Mouse (Mus musculus) heart, adult 2 months (tissue): Measurements from ENCODE around the gene St8sia1. TPM values are rescaled to one million over a fixed set of nuclear protein-coding genes. Genes with fewer than 3 reads are reported as not detected.

Experiments
- DNase-seq, 2 experiments: peaks; one replicate each; pipeline ENCODE4 v3.0.0; 2021
- H3K27ac ChIP-seq: fragments of 200-600 bp; 2 replicates; pipeline ENCODE4 v1.8.1; 2022
- H3K27me3 ChIP-seq: fragments of 200-500 bp; 2 replicates; pipeline ENCODE4 v1.6.1; 2012; ENCODE audit warnings: mild to moderate bottlenecking, low read length, inconsistent platforms, mixed read lengths; ENCODE audit not compliant: control insufficient read depth, insufficient read depth
- H3K36me3 ChIP-seq: fragments of 200-500 bp; 2 replicates; pipeline ENCODE4 v1.6.1; 2012; ENCODE audit warnings: low read length, inconsistent platforms; ENCODE audit not compliant: control insufficient read depth, insufficient read depth
- H3K4me1 ChIP-seq: fragments of 200-500 bp; 2 replicates; pipeline ENCODE4 v1.6.1; 2011; ENCODE audit warnings: low read length; ENCODE audit not compliant: control insufficient read depth, insufficient read depth
- H3K4me3 ChIP-seq: fragments of 200-600 bp; 2 replicates; pipeline ENCODE4 v1.8.1; 2022
- H3K79me2 ChIP-seq: fragments of 200-500 bp; replicated peaks from 2 replicates; pipeline ENCODE4 v1.6.1; 2012; ENCODE audit warnings: mild to moderate bottlenecking, inconsistent platforms, low read length, moderate library complexity, mixed read lengths; ENCODE audit not compliant: control insufficient read depth, insufficient read depth
- H3K9ac ChIP-seq: fragments of 200-500 bp; 2 replicates; pipeline ENCODE4 v1.6.1; 2012; ENCODE audit warnings: low read depth, mild to moderate bottlenecking, control low read depth, inconsistent platforms, low read length, mixed read lengths
- CTCF ChIP-seq: fragments of 200-600 bp; IDR thresholded peaks from 2 replicates; pipeline ENCODE4 v1.8.1; 2022; ENCODE audit warnings: antibody characterized with exemption, mild to moderate bottlenecking, moderate library complexity
- EP300 ChIP-seq: fragments of 200-500 bp; IDR thresholded peaks from 2 replicates; pipeline ENCODE4 v1.6.1; 2011; ENCODE audit warnings: low read depth, low read length, control low read depth; ENCODE audit not compliant: insufficient read depth
- POLR2A ChIP-seq: fragments of 200-500 bp; IDR thresholded peaks from 2 replicates; pipeline ENCODE4 v1.6.1; 2011; ENCODE audit warnings: mild to moderate bottlenecking, low read depth, low read length, control low read depth; ENCODE audit not compliant: insufficient read depth
- WGBS: fragments of 180-500 bp; shearing (Covaris S2); methylation state at CpG from one replicate; pipeline ENCODE4 v1.1.7; 2018; 5-methylcytosine and 5-hydroxymethylcytosine counted together
- intact Hi-C: fragments of 180-260 bp; cut with DNase I; formaldehyde crosslinking; loops from one replicate; pipeline ENCODE4 v1.15.1; 2025
- polyA plus RNA-seq: library from polyadenylated mRNA; depleted of rRNA; stranded (reverse); fragments of >200 nt; gene quantifications from 2 replicates; pipeline ENCODE4 v1.2.3, GENCODE M21; 2012
- total RNA-seq, 2 experiments: library from RNA; stranded (reverse); gene quantifications; 2 replicates each; pipeline ENCODE4 v1.2.3; 2021

St8sia1 gene
- total and polyA plus RNA-seq, 3 experiments: 0.10 to 0.11 (median 0.10) TPM

- WGBS: 82% methylated on average over 11 of the region's 11 CpGs
- no peaks in the 10 kb centered on the region for H3K79me2 ChIP-seq
- no peaks in the 10 kb centered on the region for H3K27me3 ChIP-seq
- H3K9ac ChIP-seq: no peak overlapping the region
- intact Hi-C loops: no loop called here
- H3K4me3 ChIP-seq: no peak overlapping the region
- H3K36me3 ChIP-seq: no peaks in the 10 kb centered on the region
- H3K4me1 ChIP-seq: no peaks in the 10 kb centered on the region
- no peak for DNase-seq
- no peak overlapping the region for H3K27ac ChIP-seq
- TF ChIP-seq POLR2A: no peak
- TF ChIP-seq CTCF: no peak
- TF ChIP-seq EP300: no peak
Observed at GRCm38 (mm10) chr6:142941596-142942381, 22.5 kb downstream of the St8sia1 start.

- H3K79me2 ChIP-seq: no peaks in the 10 kb centered on the region
- no peaks in the 10 kb centered on the region for H3K27me3 ChIP-seq
- H3K27ac ChIP-seq: no peak overlapping the region
- H3K9ac ChIP-seq: no peak overlapping the region
- no peaks in the 10 kb centered on the region for H3K4me1 ChIP-seq
- no peak overlapping the region for H3K4me3 ChIP-seq
- DNase-seq: no peak
- WGBS: 83% methylated on average over 8 of the region's 8 CpGs
- intact Hi-C loops: no loop called here
- TF ChIP-seq EP300 (no peak), POLR2A (no peak), CTCF (no peak)
- no peaks in the 10 kb centered on the region for H3K36me3 ChIP-seq
Observed at GRCm38 (mm10) chr6:142941078-142941477, 23.2 kb downstream of the St8sia1 start.

GRCm38 (mm10) chr6:142938549-142939345, 25.5 kb downstream of the St8sia1 start:
- DNase-seq: no peak
- no peaks in the 10 kb centered on the region for H3K79me2 ChIP-seq

GRCm38 (mm10) chr6:142938074-142938473, 26.2 kb downstream of the St8sia1 start:
- no peak overlapping the region for H3K27ac ChIP-seq
- DNase-seq: no peak
- no peak overlapping the region for H3K9ac ChIP-seq
- no peaks in the 10 kb centered on the region for H3K4me1 ChIP-seq
- H3K36me3 ChIP-seq: no peaks in the 10 kb centered on the region
- TF ChIP-seq EP300 (no peak), CTCF (no peak), POLR2A (no peak)
- no peaks in the 10 kb centered on the region for H3K27me3 ChIP-seq
- no peaks in the 10 kb centered on the region for H3K79me2 ChIP-seq
- intact Hi-C loops: no loop called here
- H3K4me3 ChIP-seq: no peak overlapping the region

More at GRCm38 (mm10) chr6:142938549-142939345, 25.5 kb downstream of the St8sia1 start:
- TF ChIP-seq EP300: no peak
- TF ChIP-seq CTCF: no peak
- no peak for TF ChIP-seq POLR2A
- Histone ChIP-seq H3K27me3 (no peaks in the 10 kb centered on the region), H3K36me3 (no peaks in the 10 kb centered on the region), H3K27ac (no peak overlapping the region), H3K9ac (no peak overlapping the region), H3K4me1 (no peaks in the 10 kb centered on the region), H3K4me3 (no peak overlapping the region)
- intact Hi-C loops: no loop called here
- WGBS: 59% methylated on average over 9 of the region's 9 CpGs

GRCm38 (mm10) chr6:142932582-142932981, 31.7 kb downstream of the St8sia1 start:
- DNase-seq: no peak
- 57% methylated on average over 6 of the region's 6 CpGs for WGBS
- no peak overlapping the region for H3K9ac ChIP-seq
- H3K4me3 ChIP-seq: no peak overlapping the region
- no peaks in the 10 kb centered on the region for H3K79me2 ChIP-seq
- H3K27ac ChIP-seq: no peak overlapping the region
- TF ChIP-seq EP300 (no peak), POLR2A (no peak), CTCF (no peak)
- H3K36me3 ChIP-seq: no peaks in the 10 kb centered on the region
- H3K27me3 ChIP-seq: 0 out of 2 replicates have a peak, but pooled peaks cover 1% of the 10 kb centered on the region
- intact Hi-C loops: no loop called here
- H3K4me1 ChIP-seq: no peaks in the 10 kb centered on the region; the same call in 1 of the 2 replicates
